Mouse (Mus musculus) cerebellum, adult (tissue): ENCODE measurements around the gene Nr1h2.
A peak's percentile ranks its signal among the peaks of the same experiment; 100 is the strongest.

Experiments
- ATAC-seq: cut with Nextera tagmentation; 2 replicates; pipeline ENCODE4 v1.9.2; 2017; ENCODE audit warnings: mild to moderate bottlenecking, moderate library complexity, mixed read lengths; ENCODE audit not compliant: insufficient number of reproducible peaks, low FRiP score, low TSS enrichment

Gene Nr1h2

DNA sequence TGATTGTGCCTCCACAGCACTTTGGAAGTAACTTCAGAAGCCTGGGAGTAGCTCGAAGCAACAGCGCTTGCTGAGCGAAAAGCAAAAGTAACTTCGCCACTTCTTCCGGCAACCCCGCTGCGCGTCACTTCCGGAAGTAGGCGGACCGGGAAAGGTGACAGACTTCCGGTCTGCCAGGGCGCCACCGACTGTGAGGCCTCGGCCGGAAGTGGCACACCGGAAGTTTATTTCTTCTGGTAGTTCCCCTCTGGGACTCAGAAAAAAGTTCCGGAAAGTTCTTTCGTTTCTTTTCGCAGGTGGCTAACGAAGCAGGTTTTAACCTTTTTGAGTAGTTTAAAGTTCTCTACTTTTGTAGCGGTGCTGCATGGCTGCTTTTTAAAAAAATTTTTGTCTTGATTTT, at the start of gene Nr1h2:
Nr1h2 (minus strand) TSS at position 126 of the 400 bp plus-strand sequence.
- peak; percentile 63; the same call in 1 of the 2 replicates for ATAC-seq

DNA sequence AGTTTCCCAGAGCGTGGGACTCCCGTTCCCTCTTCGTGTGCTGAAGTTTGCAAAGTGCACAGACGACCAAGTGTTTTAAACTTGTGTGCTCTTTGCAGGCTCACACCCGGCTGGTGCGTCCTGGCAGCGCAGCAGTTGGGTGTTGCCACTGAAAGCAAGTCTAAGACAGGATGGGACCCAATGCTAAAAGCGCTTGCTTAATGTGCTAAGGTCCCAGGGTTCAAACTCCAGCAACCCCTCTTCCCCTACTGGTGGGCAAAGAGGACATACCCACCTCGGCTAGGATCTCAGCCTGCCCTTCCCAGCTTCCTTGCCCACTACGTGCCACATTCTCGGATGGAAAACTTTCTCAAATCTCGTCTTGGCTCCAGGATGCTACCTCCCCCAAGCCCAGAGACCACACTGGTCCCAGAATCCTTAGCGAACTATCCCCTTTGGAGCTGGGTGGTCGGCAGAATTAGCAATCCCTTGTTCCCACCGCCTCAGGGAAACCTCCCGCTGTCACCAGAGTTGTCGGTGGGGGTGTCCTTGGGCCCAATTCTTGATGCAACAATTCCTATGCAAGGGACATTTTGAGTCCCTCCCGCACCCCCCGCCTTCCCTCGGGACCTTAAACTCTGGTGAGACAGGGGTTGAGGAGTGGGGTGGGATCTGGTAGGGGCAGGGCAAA, 49.6 kb upstream of the Nr1h2 start:
- ATAC-seq = no peak

DNA sequence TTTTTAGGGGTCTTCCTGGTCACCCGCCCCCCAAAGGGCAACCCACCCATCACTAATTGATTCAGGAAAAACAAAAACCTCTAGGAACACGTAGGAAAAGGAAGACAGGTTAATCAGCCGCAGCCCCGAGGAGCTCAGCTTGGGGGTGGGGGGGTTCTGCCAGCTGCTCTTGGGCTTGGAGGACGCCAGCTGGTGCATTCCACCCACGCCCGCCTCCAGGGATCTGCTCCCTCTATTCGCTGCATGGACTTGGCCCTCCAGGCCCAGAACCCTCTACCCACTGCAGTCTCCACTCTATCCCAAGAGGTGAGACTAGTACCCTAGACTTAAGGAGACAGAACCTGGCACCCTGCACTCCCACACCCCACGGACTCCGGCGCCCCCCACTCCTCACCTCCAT, 48.7 kb upstream of the Nr1h2 start:
- peak; percentile 50; the same call in 1 of the 2 replicates for ATAC-seq

DNA sequence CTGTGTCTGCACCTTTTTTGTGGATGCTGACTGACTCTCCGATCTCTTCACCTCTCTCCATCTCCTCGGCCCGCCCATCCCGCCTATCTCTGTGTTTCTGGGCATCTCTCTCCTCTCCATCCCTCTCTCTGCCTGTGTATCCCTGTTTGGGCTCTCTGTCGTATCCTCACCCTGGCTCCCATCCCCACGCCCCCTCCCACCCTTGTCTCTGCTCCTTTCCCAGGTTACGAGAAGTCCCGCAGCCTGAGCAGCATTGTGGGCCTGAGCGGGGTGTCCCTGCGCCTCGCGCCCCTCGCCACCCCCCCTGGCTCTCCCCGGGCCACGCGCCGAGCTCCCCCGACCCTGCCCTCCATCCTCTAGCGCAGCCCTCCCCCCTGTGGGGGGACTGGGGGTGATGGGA, 47.9 kb upstream of the Nr1h2 start:
- ATAC-seq = no peak

DNA sequence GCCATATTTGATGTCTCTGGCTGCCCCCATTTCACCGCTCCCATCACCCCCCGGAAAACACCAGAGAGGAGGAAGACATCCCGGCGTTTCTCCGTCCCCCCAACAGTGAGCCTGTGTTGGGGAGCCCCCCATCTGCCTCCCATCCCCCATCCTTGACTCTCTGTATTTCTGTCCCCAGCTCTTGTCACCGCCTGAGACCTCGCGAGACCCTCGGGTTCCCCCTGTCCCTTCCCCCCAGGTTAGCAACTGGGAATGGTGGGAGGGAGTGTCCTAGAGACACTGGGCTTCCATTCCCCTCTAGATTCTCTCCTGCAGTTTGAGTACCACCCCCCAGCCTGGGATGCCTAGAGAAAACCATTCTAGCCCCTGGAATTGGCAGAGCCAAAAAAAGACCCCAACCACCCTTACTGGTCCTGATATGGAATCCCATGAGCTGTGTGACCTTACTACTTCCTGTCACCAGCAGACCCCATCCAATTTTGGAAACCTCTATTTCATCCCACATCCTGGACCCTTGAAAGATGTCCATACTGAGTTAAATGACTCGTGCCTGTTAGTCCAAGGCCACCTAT, 47.0 kb upstream of the Nr1h2 start:
- ATAC-seq = no peak

DNA sequence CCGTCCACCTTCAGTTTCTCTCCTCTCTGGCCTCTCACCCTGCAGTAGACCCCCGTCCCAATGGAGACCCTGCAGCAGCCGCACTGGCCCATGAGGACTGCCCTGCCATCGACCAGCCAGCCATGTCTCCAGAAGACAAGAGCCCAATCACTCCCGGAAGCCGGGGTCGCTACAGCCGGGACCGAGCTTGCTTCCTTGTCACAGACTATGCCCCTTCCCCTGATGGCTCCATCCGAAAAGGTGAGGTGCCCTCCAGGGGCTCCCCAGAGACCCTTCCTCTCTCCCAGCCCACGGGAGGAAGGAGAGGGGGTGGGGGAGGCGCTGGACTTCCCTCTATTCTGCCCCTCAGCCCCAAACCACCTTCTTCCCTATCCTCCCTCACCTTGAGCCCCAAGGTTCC, 44.6 kb upstream of the Nr1h2 start:
- ATAC-seq = no peak

DNA sequence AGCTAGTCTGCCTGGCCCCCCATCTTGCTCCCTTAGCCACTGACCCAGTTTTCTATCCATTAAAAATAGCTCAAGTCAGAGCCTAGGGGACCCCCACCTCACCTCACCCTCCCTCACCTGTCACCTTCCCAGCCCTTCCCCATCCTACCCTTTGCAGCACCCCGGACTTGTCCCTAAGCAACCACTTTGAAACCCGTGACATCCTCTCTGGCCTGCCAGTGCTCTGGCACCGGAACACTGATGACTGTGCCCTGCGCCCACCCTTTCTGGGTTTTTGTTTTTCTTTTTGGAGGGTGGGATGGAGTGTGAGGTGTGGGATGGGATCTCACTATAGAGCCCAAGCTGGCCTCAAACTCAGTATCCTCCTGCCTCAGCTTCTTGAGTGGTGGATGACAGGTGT, 43.9 kb upstream of the Nr1h2 start:
- ATAC-seq = no peak

DNA sequence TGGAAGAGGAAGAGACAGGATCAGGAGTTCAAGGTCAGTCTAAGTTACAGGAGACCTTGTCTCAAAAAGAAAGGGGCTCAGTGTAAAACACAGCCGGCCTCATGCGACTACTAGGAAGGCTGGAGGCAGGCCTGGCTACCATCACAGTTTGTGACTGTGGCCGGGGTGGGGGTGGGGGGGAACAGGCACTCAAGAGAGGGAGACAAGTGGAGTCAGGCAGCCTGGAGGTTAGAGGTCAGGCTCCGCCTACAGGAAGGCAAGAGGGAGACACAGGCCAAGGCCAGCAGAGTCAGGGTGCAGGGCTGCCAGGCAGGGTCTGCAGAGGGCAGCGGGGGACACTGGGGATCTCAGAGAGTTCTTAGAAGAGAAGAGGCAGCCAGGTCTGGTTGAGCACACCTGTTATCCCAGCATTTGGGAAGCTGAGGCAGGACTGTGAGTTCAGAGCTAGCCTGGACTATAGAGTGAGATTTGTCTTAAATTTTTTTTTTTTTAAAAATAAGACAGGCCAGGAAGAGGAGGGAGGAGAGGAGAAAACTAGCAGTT, 43.3 kb upstream of the Nr1h2 start:
- ATAC-seq = no peak

DNA sequence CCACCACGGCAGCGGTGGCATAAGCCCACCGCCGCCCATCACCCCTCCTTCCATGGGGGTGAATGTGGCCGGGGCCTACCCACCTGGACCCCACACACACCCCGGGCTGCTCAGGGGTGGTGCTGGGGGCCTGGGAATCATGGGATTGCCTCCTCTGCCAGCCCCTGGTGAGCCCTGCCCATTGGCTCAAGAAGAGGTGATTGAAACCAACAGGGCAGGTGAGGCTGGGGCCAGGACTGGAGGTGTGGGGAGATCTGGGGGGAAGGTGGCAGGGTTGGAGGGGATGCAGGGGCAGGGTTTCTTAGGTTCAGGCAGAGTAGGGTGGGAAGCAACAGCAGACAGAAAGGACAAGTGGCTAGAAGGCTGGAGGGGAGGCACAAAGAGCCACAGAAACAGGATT, 42.3 kb upstream of the Nr1h2 start:
- no peak for ATAC-seq

DNA sequence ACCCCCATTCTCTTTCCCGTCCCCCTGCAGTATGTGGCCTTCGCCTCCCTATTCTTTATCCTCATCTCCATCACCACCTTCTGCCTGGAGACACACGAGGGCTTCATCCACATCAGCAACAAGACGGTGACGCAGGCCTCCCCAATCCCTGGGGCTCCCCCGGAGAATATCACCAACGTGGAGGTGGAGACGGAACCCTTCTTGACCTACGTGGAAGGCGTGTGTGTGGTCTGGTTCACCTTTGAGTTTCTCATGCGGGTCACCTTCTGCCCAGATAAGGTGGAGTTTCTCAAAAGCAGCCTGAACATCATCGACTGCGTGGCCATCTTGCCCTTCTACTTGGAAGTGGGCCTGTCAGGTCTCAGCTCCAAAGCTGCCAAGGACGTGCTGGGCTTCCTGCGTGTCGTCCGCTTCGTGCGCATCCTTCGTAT, 41.4 kb upstream of the Nr1h2 start:
- ATAC-seq = no peak

DNA sequence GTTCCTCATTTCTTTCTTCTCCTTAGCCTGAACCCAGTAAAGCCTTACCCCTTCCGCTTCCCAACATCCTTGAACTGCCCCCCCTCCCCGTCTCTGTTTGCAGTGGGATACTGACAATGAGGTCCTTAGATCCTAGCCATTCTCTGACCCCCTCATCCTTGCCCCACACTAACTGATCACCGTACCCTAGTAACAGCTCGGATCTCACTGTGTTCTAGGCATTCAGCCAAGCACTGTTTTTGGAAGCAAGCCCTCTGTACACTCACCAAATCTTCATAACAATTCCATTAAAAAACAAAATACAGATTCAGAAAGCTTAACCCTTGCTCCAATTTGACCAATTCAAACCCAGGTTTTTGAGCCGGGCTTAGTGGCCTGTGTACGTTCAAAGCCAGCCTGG, 40.5 kb upstream of the Nr1h2 start:
- 0 out of 2 replicates have a peak, but pooled peaks have one; percentile 2 for ATAC-seq

DNA sequence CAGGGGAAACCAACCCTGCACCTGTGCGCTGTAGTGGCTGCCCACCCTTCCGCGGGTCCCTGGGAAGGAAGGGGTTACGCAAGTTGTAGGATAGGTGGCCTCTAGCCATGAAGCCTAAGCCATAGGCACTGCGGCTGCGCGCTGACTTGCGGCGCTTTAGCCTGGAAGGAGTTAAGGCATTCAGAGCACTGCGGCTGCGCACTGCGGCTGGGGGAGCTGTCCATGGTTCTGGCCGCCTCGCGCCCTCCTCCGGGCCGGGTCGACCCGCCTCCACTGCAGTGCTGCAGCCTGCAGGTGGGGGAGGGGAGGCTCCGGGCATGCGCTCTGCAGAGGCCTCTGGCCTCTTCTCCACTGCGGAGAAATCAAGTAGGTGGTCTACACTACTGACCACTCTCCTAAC, 40.0 kb upstream of the Nr1h2 start:
- peak; percentile 45 for ATAC-seq

DNA sequence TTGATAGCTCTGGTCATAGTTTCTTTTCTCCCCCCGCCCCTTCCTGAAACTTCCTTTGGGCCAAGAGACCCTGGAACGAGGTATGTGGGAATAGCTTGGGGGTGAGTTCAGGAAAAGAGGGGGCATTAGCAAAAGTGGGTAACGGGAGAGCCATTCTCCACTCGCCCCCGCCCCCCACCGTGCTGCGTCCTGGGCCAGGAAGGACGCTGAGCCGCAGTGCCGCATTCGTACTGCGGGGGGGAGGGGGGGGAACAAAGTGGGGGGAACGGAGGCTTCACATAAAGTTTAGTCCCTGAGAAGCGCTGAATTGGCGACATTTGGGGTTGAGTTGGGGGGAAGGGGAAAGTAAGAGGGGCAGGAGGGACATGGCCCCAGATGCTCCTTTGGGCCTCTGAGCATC, 39.3 kb upstream of the Nr1h2 start:
- no peak for ATAC-seq

DNA sequence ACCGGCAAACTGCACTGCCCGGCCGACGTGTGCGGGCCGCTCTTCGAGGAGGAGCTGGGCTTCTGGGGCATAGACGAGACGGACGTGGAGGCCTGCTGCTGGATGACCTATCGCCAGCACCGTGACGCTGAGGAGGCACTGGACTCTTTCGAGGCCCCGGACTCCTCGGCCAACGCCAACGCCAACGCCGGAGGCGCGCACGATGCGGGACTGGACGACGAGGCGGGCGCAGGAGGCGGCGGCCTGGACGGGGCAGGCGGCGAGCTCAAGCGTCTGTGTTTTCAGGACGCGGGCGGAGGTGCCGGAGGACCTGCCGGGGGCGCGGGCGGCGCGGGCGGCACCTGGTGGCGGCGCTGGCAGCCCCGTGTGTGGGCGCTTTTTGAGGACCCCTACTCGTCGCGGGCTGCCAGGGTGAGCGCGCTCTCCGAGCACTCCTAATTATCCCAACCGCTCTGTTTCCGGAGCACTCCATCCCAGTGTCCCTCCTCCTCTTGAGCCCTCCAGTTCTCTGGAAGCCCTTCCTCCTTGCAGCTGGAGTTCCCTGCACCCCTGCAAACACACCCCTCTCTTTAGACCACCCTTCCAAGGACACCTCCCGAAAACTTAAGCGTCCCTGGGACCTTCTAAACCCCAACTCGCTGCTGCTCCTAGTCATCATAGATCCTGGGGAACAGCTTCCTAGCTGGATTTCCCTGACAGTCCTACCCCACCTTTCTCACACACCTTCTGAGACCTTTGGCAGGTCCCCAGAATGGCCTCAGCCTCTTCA, 37.8 kb upstream of the Nr1h2 start:
- no peak for ATAC-seq

DNA sequence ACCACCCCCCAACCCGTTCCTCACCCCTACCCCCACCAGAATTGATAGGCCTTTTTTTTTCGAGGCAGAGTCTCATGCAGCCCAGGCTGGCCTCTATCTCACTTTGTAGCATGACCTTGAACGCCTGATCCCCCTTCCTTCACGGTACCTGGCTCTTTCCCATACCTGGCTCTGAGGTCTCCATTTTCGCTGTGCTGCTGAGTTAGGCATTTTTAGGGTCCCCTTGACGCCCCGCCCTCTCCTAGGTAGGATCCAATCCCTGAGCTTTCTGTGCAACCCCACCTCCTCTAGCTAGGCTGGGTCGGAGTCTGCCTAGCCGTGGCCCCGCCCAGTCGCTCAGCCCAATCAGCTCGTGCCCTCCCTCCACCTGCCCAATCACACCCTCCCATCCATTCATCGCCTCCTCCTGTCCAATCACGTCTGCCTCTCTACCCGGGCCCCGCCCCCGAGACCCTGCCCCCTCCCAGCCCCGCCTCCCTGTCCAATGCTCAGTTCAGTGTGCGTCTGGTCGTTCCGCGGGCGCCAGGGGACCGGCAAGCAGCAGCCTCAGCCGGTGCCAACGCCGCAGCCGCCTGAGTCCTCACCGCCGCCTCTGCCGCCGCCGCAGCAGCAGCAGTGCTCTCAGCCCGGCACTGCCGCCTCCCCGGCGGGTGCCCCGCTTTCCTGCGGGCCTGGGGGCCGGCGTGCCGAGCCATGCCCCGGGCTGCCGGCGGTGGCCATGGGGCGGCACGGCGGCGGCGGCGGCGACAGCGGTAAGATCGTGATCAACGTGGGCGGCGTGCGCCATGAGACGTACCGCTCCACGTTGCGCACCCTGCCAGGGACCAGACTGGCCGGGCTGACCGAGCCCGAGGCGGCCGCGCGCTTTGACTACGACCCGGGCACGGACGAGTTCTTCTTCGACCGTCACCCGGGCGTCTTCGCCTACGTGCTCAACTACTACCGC, 36.9 kb upstream of the Nr1h2 start, which contains the start of gene Kcnc3:
Kcnc3 (plus strand) TSS at position 263 of the 946 bp plus-strand sequence.
- peak; percentile 54 for ATAC-seq

DNA sequence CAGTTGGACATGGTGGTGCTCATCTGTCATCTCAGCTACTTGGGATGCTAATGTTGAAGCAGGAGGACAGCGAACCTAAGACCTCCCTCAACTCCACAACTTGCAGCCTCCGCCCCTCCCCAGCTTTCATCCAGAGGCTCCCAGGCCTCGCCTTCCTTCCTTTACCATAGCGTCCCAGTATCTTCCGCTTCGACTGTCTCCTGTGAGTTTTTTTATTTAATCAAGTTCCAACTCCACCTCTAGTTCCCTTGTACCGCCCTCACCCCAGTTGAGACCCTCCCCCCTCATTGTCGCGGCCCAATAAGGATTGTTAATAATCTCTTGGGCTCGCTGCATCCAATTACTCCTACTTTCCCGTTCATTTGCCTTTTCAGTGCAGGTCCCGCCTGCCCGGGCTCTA, 36.2 kb upstream of the Nr1h2 start:
- ATAC-seq = no peak

DNA sequence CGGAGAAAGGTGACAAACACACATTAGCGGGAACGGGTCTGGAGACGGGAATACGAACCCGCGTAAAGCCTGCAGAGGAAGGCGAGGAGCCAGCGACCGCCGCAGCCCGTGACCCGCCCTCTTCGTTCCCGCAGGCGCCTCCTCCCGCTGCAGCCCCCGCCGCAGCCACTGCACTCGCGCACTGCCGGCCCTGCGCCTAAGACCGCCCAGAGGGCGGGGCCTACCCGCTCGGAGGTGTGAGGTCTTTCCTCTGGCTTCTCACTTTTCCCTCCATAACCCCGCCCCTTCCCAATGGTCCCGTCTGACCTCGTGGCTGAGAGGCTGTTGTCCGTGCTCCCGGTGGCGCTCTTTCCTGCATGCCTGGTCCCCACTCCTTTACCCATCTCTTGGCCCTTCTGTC, 35.4 kb upstream of the Nr1h2 start:
- peak; percentile 32 for ATAC-seq

DNA sequence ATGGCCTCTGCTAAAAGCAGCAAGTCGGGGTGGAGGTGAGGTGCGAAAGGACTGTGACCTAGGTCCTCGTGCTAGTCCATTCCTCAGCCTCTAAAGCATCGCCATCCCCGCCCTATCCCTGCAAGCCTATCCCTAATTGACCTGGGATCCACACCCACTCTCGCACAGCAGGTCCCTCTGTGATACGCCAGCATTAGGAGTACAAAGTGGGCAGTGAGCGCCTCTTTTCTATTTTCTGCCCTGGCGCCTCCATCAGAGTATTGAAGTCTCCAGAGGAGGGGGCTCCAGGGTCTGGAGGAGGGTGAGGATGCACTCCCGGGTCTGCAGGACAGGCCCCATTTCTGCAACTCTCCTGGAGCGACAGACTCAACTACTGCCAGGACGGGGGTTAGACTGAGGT, 34.6 kb upstream of the Nr1h2 start:
- ATAC-seq = no peak

DNA sequence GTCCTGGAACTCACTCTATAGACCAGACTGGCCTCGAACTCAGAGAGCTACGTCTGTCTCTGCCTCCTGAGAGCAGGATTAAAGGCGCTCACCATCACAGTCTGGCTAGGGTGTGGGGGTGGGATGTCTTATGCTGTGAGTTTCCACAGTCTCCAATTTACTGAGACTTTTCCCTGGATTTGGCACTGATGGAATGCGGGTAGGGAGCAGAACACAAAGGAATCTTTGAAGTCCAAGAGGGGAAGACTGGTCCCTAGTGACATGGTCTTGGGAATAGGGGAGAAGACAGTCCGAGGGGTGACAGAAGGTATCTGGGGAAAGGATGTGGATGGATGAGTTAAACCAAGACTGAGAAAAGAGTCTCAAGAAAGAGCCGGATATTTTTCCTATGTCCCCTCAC, 33.9 kb upstream of the Nr1h2 start:
- ATAC-seq = no peak

DNA sequence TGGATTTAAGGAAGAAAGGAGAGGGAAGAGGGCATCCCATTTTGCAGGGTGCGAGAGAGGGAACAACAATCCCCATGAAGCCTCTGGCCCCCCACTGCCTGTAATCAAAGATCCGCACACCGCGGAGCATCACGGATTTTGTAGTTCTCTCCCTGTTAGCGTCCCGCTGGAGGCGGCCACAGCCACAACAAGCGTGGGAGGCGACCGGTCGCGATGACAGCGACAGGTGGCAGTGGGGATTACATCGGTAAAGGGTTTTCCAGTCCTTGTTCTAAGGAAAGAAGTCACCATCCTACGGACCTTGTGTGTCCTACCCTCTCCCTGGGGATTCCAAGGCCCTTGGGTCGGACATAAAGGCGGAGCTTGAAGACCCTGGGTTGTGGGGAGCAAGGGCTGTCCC, 33.2 kb upstream of the Nr1h2 start:
- ATAC-seq = peak; percentile 49; the same call in 1 of the 2 replicates
